Mouse (Mus musculus) G1E (cell line): ENCODE results near the gene Ankrd34a. TPM values are rescaled to one million over a fixed set of nuclear protein-coding genes. Genes with fewer than 3 reads are reported as not detected.

Experiments
- ATAC-seq: 2 replicates; pipeline ENCODE4 v1.8.0; 2016; ENCODE audit warnings: mild to moderate bottlenecking; ENCODE audit not compliant: insufficient number of reproducible peaks, poor library complexity, low FRiP score, severe bottlenecking; ENCODE audit errors: extremely low read depth
- DNase-seq: peaks from one replicate; pipeline ENCODE4 v3.0.0; 2012; ENCODE audit warnings: low spot score
- H3K27me3 ChIP-seq: 2 replicates; pipeline ENCODE4 v1.6.1; 2012; ENCODE audit warnings: mild to moderate bottlenecking, low read length, inconsistent platforms; ENCODE audit not compliant: insufficient read depth
- H3K36me3 ChIP-seq: replicated peaks from 2 replicates; pipeline ENCODE3; 2012; ENCODE audit warnings: mild to moderate bottlenecking, inconsistent platforms
- H3K4me1 ChIP-seq: 2 replicates; pipeline ENCODE4 v1.6.1; 2012; ENCODE audit warnings: low read depth, low read length, inconsistent platforms, mixed read lengths; ENCODE audit not compliant: insufficient read depth
- H3K4me3 ChIP-seq: 2 replicates; pipeline ENCODE4 v1.5.1; 2012; ENCODE audit warnings: low read depth, mild to moderate bottlenecking, inconsistent platforms, low read length, moderate library complexity, mixed read lengths
- H3K9me3 ChIP-seq: replicated peaks from 2 replicates; pipeline ENCODE4 v1.6.1; 2012; ENCODE audit warnings: inconsistent platforms
- CTCF ChIP-seq: IDR thresholded peaks from 2 replicates; pipeline ENCODE4 v1.5.1; 2012; ENCODE audit warnings: low read depth, low read length, inconsistent platforms, mixed read lengths
- GATA1 ChIP-seq: IDR thresholded peaks from 2 replicates; pipeline ENCODE4 v1.6.1; 2012; ENCODE audit warnings: borderline replicate concordance, low read length, inconsistent platforms, mixed read lengths
- GATA2 ChIP-seq: IDR thresholded peaks from 2 replicates; pipeline ENCODE4 v1.6.1; 2012; ENCODE audit warnings: low read depth, low read length, inconsistent platforms, borderline replicate concordance
- POLR2AphosphoS5 ChIP-seq: IDR thresholded peaks from 2 replicates; pipeline ENCODE4 v1.6.1; 2012; ENCODE audit warnings: low read depth, low read length, inconsistent platforms; ENCODE audit not compliant: insufficient replicate concordance
- TAL1 ChIP-seq: conservative IDR thresholded peaks from 2 replicates; pipeline ENCODE4 v1.6.1; 2012; ENCODE audit warnings: low read depth, low read length, inconsistent platforms, mixed read lengths
- polyA plus RNA-seq: library from polyadenylated mRNA; stranded (reverse); fragments of >175 nt; gene quantifications from 2 replicates; pipeline ENCODE4 v1.2.3, GENCODE M21; 2012
- total RNA-seq, 2 experiments: library from RNA; stranded (forward) in 1 of 2; stranded (reverse) in 1 of 2; fragments of 200-1000 nt in 1 of 2; fragments of >200 nt in 1 of 2; fragmentation: Nextera tagmentation in 1 of 2; gene quantifications; 2 replicates each; pipeline ENCODE4 v1.2.3; 2014 to 2017

The Ankrd34a gene
- total and polyA plus RNA-seq, 3 experiments, result 0.03 to 0.05 TPM; not detected in 1

DNA sequence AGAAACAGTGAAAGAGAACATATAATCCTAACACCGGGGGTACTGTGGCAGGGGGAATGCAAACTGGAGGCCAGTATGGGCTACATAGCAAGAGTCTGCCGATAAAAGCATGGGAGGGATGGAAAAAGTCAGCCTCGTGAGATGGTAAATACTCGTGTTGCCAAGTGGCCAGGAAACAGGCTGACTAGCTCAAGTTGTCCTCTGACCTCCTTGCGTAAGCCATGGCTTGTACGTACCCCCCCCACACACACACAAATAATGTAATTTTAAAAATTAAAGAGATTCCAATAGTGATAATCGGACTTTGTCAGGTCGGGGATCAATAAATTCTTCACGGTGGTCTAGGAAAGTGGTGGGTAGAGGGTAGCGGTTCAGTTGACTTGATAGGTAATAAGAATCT, 3.1 kb upstream of the Ankrd34a start:
- TF ChIP-seq GATA2 (no peak), TAL1 (no peak), GATA1 (no peak), CTCF (no peak), POLR2AphosphoS5 (no peak)
- Histone ChIP-seq H3K27me3 (peaks cover 31% of the 10 kb centered on the region), H3K4me1 (peaks cover 45% of the 10 kb centered on the region), H3K36me3 (peaks cover 9% of the 10 kb centered on the region), H3K9me3 (peaks cover 8% of the 10 kb centered on the region), H3K4me3 (peak overlapping the region; percentile 82)
- no peak for ATAC-seq
- peak; percentile 26 for DNase-seq

DNA sequence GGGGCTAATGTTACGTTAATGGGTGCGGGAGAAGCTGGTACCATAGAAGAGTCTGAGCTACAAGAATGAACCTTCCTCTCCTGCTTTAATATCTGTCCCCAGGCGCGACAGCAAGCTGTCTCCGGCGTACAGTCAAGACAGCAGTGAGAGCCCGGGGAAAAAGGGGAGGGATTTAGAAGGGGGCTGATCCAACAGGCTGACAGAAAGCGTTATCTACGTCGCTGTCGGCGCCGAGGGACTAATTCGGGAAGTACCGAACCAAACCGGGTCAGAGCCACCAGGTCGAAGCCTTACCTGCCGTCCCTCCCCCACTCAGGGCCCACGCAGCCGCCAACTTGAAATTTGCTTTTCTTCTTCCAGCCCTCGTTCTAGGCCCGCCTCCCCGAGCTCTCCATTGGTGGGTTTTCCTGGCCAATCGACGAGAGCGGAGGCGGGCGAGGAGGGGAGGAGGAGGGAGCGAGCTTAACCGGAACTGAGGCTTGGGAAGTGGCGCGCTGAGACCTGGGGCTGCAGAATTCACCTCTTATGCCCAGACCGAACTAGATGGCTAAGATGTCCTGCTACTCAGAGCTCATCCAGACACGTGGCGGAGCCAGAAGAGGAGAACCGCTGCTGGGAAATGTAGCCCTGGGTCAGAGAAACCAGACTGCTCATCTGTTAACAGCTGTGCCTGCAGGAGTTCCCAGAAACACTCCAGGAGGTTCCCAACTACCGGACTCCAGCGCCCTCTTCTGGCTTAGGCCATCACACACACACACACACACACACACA, 2.5 kb upstream of the Ankrd34a start, which contains the start of gene Polr3gl:
Gene Polr3gl, minus strand, starts transcription at position 392 of the 771 bp plus-strand sequence.
- Histone ChIP-seq H3K36me3 (peaks cover 9% of the 10 kb centered on the region), H3K27me3 (peaks cover 37% of the 10 kb centered on the region), H3K9me3 (peaks cover 8% of the 10 kb centered on the region), H3K4me3 (peak within 1 kb of the TSS; percentile 82), H3K4me1 (peaks cover 47% of the 10 kb centered on the region)
- TF ChIP-seq CTCF (no peak), GATA2 (no peak), POLR2AphosphoS5 (no peak), TAL1 (no peak)
- DNase-seq (peak; percentile 96), ATAC-seq (peak; percentile 99)

DNA sequence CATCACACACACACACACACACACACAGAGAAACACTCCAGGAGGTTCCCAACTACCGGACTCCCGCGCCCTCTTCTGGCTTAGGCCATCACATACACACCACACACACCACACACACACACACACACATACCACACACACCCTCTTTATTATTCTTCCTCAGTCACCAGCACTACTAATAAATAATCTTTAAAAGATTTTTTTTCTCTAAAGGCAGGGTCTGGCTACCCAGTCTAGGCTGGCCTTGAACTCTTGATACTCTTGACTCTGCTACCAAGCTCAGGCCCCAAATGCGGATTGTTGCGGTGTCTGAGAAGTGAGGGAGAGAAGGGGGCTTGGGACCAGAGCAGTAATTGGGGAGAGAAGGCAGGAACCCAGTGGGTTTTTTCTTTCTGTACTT, 1.6 kb upstream of the Ankrd34a start:
- ATAC-seq (no peak), DNase-seq (no peak)
- TF ChIP-seq GATA1 (no peak), POLR2AphosphoS5 (no peak), CTCF (no peak), TAL1 (no peak), GATA2 (no peak)
- no peak overlapping the region for H3K4me3 ChIP-seq
- H3K9me3 ChIP-seq, result peaks cover 8% of the 10 kb centered on the region
- H3K36me3 ChIP-seq, result peaks cover 4% of the 10 kb centered on the region
- H3K4me1 ChIP-seq, result peaks cover 52% of the 10 kb centered on the region
- peaks cover 42% of the 10 kb centered on the region for H3K27me3 ChIP-seq

DNA sequence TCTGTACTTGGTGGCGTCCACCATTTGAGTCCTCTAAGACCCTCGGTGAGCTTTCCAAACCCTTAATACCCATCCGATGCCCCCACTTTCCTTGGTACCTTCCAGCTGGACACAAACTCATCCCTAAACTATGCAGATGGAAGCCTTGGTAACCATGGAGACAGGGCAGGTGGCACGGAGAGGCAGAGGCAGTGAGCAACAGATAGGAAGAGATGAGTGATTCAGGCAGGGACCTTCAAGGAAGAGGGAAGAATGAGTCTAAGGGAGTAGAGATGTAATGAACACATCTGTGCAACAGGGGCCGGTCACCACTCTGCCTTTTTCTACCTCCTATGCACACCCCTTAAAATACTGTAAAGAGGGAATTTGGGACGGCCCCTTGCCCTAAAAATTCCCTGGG, 775 bp upstream of the Ankrd34a start:
- no peak for TF ChIP-seq GATA1
- TF ChIP-seq TAL1, result no peak
- TF ChIP-seq POLR2AphosphoS5, result no peak
- no peak for TF ChIP-seq CTCF
- TF ChIP-seq GATA2, result no peak
- Histone ChIP-seq H3K4me1 (peaks cover 60% of the 10 kb centered on the region), H3K27me3 (peaks cover 42% of the 10 kb centered on the region), H3K4me3 (no peak overlapping the region), H3K9me3 (peaks cover 8% of the 10 kb centered on the region), H3K36me3 (no peaks in the 10 kb centered on the region)
- DNase-seq (no peak), ATAC-seq (no peak)

DNA sequence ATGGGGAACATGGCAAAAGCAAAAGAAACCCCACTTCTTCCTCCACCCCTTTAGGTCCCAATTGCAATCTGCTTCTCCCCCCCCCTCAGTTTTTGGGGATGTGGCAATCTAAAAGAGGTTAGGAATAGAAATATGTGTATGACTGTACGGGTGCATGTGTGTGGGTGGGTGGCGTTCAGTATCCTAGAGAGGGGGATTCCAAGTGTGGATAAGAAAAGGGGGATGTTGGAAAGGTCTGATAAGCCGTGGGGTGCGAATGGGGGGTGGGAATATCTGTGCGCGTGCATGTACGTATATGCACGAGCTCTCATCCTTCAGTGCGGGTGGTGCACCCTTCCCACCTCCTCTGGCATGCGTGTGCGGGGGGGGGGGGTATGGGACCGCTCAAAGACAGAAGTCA, 419 bp downstream of the Ankrd34a start:
- H3K27me3 ChIP-seq, result peaks cover 49% of the 10 kb centered on the region
- H3K36me3 ChIP-seq, result no peaks in the 10 kb centered on the region
- H3K4me3 ChIP-seq, result no peak overlapping the region
- DNase-seq (no peak), ATAC-seq (no peak)
- TF ChIP-seq GATA2 (no peak), GATA1 (no peak), CTCF (no peak), POLR2AphosphoS5 (no peak), TAL1 (no peak)
- peaks cover 8% of the 10 kb centered on the region for H3K9me3 ChIP-seq
- H3K4me1 ChIP-seq, result peaks cover 71% of the 10 kb centered on the region

DNA sequence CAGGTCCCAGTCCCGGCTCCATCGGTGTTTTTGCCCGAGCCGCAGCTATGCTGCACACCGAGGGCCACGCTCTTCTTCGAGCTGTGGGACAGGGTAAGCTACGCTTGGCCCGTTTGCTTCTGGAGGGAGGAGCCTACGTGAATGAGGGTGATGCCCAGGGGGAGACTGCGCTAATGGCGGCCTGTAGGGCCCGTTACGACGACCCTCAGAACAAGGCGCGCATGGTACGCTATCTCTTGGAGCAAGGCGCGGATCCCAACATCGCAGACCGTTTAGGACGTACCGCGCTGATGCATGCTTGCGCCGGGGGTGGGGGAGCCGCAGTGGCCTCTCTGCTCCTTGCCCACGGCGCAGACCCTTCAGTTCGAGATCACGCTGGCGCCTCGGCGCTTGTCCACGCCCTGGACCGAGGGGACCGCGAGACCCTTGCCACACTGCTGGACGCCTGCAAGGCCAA, 1.0 kb downstream of the Ankrd34a start:
- ATAC-seq, result no peak
- Histone ChIP-seq H3K27me3 (peaks cover 55% of the 10 kb centered on the region), H3K9me3 (peaks cover 8% of the 10 kb centered on the region), H3K4me1 (peaks cover 70% of the 10 kb centered on the region), H3K36me3 (no peaks in the 10 kb centered on the region), H3K4me3 (peak overlapping the region; percentile 34; the same call in 1 of the 2 replicates)
- no peak for TF ChIP-seq GATA1
- no peak for TF ChIP-seq CTCF
- no peak for TF ChIP-seq POLR2AphosphoS5
- TF ChIP-seq TAL1, result no peak
- TF ChIP-seq GATA2, result no peak
- no peak for DNase-seq
